Mouse (Mus musculus) intestine, embryonic 16.5 days (tissue): ENCODE data around the gene Myo9a. TPM values are rescaled to one million over a fixed set of nuclear protein-coding genes. Genes with fewer than 3 reads are reported as not detected.

ENCODE experiments used
- ATAC-seq: fragments of 200-750 bp; cut with Nextera tagmentation; 2 replicates; pipeline ENCODE4 v1.8.0; 2017; ENCODE audit warnings: moderate TSS enrichment, moderate library complexity
- H3K27ac ChIP-seq: fragments of 300-500 bp; sonication (generic); 2 replicates; pipeline ENCODE4 v1.5.1; 2014; ENCODE audit warnings: mild to moderate bottlenecking, low read length
- H3K27me3 ChIP-seq: fragments of 300-500 bp; sonication (generic); replicated peaks from 2 replicates; pipeline ENCODE4 v1.6.1; 2014; ENCODE audit warnings: low read length, control low read depth, mixed read lengths; ENCODE audit not compliant: control insufficient read depth, insufficient read depth
- H3K36me3 ChIP-seq: fragments of 300-500 bp; sonication (generic); 2 replicates; pipeline ENCODE4 v1.6.1; 2014; ENCODE audit warnings: low read length, control low read depth; ENCODE audit not compliant: control insufficient read depth, insufficient read depth
- H3K4me1 ChIP-seq: fragments of 300-500 bp; sonication (generic); 2 replicates; pipeline ENCODE4 v1.6.1; 2014; ENCODE audit warnings: low read length, control low read depth, mixed read lengths; ENCODE audit not compliant: control insufficient read depth, insufficient read depth
- H3K4me2 ChIP-seq: fragments of 300-500 bp; sonication (generic); 2 replicates; pipeline ENCODE4 v1.6.1; 2014; ENCODE audit warnings: low read depth, low read length, control low read depth
- H3K4me3 ChIP-seq: fragments of 300-500 bp; sonication (generic); 2 replicates; pipeline ENCODE4 v1.5.1; 2014; ENCODE audit warnings: mild to moderate bottlenecking, low read length
- H3K9ac ChIP-seq: fragments of 300-500 bp; sonication (generic); 2 replicates; pipeline ENCODE4 v1.6.1; 2014; ENCODE audit warnings: low read depth, low read length
- H3K9me3 ChIP-seq: fragments of 300-500 bp; sonication (generic); 2 replicates; pipeline ENCODE4 v1.6.1; 2016; ENCODE audit warnings: low read length, control low read depth; ENCODE audit not compliant: control insufficient read depth
- WGBS: fragments of 180-500 bp; shearing (Covaris S2); extraction: QIAGEN DNeasy Blood & Tissue Kit; methylation state at CpG from one replicate; pipeline ENCODE4 v1.1.7; 2014; 5-methylcytosine and 5-hydroxymethylcytosine counted together
- polyA plus RNA-seq: library from polyadenylated mRNA; unstranded; fragments of >200 nt; fragmentation: Nextera tagmentation; extraction: Ambion mirVana; gene quantifications from 2 replicates; pipeline ENCODE4 v1.2.1, GENCODE M21; 2015

Gene Myo9a
- polyA plus RNA-seq, 1 experiment from 2014 or later, result 10.2 TPM

DNA sequence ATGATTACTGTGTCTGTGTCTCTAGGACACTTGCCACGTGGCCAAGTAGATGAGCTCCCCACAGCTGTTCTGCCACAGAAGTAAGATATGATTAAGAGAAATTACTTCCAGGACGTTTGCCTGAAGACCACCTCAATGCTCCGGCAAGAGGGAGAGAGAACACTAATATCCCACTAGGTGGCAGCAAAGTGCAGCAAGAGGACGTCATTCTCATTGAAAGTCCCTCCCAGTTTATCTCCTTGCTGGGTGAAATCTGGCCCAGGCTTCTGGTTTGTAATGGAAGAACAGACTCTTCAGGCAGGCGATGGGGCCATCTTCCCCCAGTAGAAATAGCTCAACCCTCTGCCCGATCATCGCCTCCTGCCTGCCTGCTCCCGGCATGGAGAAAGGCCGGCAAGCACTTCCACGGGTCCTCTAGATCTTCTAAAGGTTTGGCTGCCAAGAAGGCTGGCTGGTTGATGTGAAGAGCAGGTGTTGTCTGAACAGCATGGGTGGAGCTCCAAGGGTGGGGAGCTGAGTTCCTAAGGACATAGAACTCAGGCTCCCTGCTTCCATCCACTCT lies 27.5 kb upstream of the Myo9a start:
- Histone ChIP-seq H3K36me3 (no peaks in the 10 kb centered on the region), H3K4me1 (peaks cover 7% of the 10 kb centered on the region), H3K9ac (peak overlapping the region; percentile 27; the same call in 1 of the 2 replicates), H3K4me3 (no peak overlapping the region; the same call in 1 of the 2 replicates), H3K27me3 (no peaks in the 10 kb centered on the region), H3K4me2 (peak overlapping the region; percentile 39), H3K9me3 (no peaks in the 10 kb centered on the region), H3K27ac (no peak overlapping the region)
- WGBS, result 18% methylated on average over 10 of the region's 10 CpGs
- ATAC-seq, result peak; percentile 59; the same call in 1 of the 2 replicates

DNA sequence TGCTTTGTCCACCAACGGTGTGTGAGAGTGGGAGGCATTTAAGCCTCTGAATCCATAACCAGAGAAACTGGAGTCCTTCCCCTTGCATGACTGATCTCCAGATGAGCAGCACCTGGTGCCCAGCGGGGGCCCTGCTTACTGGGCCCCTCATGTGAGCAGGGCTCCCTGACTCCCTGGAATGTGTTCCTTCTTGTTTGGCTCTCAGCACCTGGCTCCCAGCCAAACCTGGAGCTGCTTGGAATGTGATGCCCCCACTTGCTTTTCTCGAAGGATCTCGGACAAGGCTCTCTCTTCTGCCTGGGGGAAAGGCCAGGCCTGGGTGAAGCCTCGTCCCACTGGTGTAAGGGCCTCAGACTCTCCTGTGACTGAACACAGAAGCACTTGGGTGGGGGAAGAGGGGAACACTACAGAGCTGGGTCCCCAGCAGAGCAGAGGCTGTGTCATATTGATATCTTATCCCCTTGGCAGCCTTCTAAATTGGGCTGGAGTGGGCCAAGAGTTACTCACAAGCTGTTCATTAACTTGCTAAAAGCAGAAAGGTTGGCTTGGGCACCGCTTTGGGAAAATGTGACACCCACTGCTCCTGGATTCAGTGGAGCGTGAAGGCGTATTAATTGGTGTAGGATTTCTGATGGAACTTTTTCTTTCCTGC lies 26.8 kb upstream of the Myo9a start:
- no peaks in the 10 kb centered on the region for H3K9me3 ChIP-seq
- H3K27ac ChIP-seq, result no peak overlapping the region
- peaks cover 7% of the 10 kb centered on the region for H3K4me1 ChIP-seq
- no peak overlapping the region for H3K4me3 ChIP-seq
- WGBS, result 53% methylated on average over 8 of the region's 8 CpGs
- no peaks in the 10 kb centered on the region for H3K27me3 ChIP-seq
- H3K9ac ChIP-seq, result no peak overlapping the region
- no peaks in the 10 kb centered on the region for H3K36me3 ChIP-seq
- peak overlapping the region; percentile 39; the same call in 1 of the 2 replicates for H3K4me2 ChIP-seq
- peak; percentile 33; the same call in 1 of the 2 replicates for ATAC-seq

DNA sequence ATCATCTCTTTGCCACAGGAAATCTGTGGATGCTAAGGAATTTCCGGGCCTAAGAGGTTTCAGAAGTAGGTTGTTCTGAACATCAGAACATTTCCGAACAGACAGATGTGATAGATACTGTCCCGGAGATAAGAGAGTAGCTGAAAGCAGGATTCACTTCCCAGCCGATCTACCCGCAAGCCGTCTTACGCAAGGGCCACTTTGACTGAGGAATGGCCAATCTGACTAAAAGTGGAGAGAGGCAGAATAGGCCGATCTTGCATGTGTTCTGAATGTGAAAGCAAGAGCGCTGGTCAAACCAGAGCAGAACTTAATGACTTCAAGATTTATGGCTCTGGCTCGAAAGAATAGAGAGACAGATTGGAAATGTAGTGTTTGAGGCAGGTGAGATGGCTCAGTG lies 25.2 kb upstream of the Myo9a start:
- no peaks in the 10 kb centered on the region for H3K27me3 ChIP-seq
- WGBS, result 59% methylated on average over 10 of the region's 10 CpGs
- H3K4me2 ChIP-seq, result no peak overlapping the region
- H3K27ac ChIP-seq, result no peak overlapping the region
- H3K36me3 ChIP-seq, result no peaks in the 10 kb centered on the region
- no peak overlapping the region for H3K9ac ChIP-seq
- no peak for ATAC-seq
- H3K4me3 ChIP-seq, result no peak overlapping the region
- peaks cover 7% of the 10 kb centered on the region for H3K4me1 ChIP-seq
- H3K9me3 ChIP-seq, result no peaks in the 10 kb centered on the region

DNA sequence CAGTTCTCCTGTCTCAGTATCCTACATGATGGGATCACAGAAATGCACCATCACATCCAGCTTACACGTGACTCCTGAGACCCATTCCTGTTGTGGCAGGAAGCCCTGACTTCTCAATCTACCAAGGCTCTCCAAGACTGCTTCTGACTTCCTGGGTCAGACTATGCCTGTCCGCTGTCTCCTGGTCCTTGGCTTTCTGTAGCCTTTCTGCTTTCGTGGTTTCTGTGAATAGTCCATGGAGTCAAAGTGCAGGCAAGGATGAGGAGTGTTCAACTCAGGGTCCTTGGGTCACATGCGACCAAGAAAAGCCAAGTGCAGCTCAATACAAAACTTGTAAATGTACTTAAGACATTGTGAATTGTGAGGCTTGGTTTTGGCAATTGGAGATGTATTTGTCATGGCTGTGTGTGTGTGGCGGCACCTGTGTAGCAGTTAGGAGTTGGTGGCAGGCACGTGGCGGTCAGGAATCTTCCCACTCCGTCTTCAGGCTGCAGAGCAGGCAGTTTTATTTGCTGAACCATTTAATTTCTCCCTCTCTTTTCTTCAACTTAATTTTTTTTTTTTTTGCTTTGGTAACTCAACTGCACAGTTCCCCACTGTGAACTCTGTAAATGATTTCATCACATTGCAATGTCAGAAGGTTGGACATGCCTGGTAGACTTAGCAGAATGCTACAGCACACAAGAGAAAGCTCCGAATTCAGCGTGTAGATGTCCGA lies 23.0 kb upstream of the Myo9a start:
- Histone ChIP-seq H3K27me3 (no peaks in the 10 kb centered on the region), H3K4me3 (no peak overlapping the region), H3K36me3 (no peaks in the 10 kb centered on the region), H3K4me2 (no peak overlapping the region), H3K4me1 (peaks cover 7% of the 10 kb centered on the region), H3K27ac (no peak overlapping the region), H3K9ac (no peak overlapping the region), H3K9me3 (no peaks in the 10 kb centered on the region)
- WGBS, result 83% methylated on average over 11 of the region's 11 CpGs
- ATAC-seq, result no peak

DNA sequence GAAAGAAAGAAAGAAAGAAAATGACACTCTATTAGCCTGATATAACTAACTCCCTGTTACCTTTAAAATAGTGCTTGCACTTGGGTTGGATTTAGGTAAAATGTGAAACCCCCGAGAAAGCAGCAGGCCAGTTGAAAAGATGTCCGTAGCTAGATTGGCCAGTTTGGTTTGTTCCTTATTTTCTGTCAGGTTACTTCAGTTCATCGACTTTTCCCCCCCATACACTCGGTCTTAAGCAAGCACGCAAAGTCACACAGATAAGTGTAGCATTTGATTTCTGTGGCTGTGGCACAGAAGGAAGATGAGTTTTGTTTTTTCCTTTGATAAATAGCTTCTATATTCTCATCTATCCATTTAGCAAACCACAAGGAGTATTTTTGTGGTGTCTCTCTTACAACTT lies 19.6 kb upstream of the Myo9a start:
- no peaks in the 10 kb centered on the region for H3K27me3 ChIP-seq
- no peak overlapping the region for H3K4me2 ChIP-seq
- H3K9me3 ChIP-seq, result no peaks in the 10 kb centered on the region
- 94% methylated on average over 5 of the region's 5 CpGs for WGBS
- no peak overlapping the region for H3K9ac ChIP-seq
- no peak overlapping the region for H3K27ac ChIP-seq
- no peaks in the 10 kb centered on the region for H3K36me3 ChIP-seq
- ATAC-seq, result no peak
- H3K4me1 ChIP-seq, result no peaks in the 10 kb centered on the region
- no peak overlapping the region for H3K4me3 ChIP-seq

DNA sequence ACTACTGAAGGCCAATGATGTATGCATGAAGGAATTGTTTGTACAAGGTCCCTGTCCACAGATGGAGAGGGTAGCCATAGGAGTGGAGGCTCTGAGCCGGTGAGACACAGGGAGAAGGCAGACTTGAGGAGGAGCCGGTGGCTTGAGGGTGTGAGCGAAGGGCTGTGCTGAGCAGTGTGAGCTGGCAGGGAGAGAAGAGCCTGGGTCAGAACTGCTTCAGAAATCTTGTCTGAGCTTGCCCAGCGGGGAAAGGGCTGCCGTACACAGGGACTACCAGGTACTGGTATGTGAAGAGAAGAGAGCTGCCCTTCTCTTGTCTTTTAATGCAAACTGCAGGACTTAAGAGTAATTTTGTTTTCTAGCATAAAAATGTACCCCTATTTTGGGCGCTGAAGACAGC lies 17.6 kb upstream of the Myo9a start:
- H3K4me1 ChIP-seq, result no peaks in the 10 kb centered on the region
- no peak overlapping the region for H3K27ac ChIP-seq
- no peak for ATAC-seq
- no peaks in the 10 kb centered on the region for H3K36me3 ChIP-seq
- 66% methylated on average over 6 of the region's 6 CpGs for WGBS
- H3K4me3 ChIP-seq, result no peak overlapping the region
- H3K27me3 ChIP-seq, result no peaks in the 10 kb centered on the region
- H3K4me2 ChIP-seq, result no peak overlapping the region
- no peaks in the 10 kb centered on the region for H3K9me3 ChIP-seq
- no peak overlapping the region for H3K9ac ChIP-seq

DNA sequence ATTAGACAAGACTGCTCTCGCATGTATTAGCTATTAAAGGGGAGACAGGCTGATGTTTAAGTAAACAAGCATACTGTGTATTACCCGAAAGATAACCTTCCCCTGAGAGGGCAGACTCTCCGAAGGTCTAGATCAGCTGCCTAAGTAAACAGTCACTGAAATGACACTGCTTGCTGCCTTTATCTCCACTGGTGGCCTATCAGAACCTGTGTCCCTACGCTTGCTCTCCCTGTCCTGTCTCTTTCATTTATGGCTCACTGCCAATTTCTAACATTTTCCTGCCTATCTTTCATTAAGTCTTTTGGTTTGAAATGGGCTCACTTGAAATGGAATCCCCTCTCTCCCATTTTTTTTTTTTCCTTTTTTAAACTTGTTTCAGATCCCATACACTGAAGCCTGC lies 15.3 kb upstream of the Myo9a start:
- 33% methylated on average over 4 of the region's 4 CpGs for WGBS
- Histone ChIP-seq H3K27ac (no peak overlapping the region), H3K9me3 (no peaks in the 10 kb centered on the region), H3K4me3 (no peak overlapping the region), H3K4me1 (no peaks in the 10 kb centered on the region), H3K4me2 (no peak overlapping the region), H3K9ac (no peak overlapping the region), H3K27me3 (no peaks in the 10 kb centered on the region), H3K36me3 (no peaks in the 10 kb centered on the region)
- ATAC-seq, result peak; percentile 53; the same call in 1 of the 2 replicates

DNA sequence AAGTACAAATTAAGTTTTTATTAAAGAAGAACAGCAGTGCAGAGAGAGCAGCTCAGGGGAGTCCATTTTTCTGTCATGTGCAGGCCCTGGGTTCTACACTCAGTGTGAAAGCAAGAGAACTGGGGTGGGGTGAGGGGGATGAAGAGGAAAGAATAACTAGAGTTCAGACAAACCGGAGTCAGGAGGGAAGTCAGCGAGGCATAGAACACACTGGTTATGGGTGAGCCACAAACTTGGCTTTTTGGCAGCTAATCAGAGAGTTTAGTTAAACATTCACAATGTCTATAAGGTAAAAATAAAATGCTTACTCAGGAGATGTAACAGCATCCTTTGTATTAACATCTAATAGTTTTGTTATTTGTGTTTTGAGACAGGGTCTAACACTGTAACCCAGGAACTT lies 10.1 kb upstream of the Myo9a start:
- Histone ChIP-seq H3K4me3 (no peak overlapping the region), H3K4me1 (no peaks in the 10 kb centered on the region), H3K27ac (no peak overlapping the region), H3K9ac (no peak overlapping the region), H3K4me2 (no peak overlapping the region), H3K27me3 (no peaks in the 10 kb centered on the region), H3K36me3 (no peaks in the 10 kb centered on the region), H3K9me3 (no peaks in the 10 kb centered on the region)
- 77% methylated on average over 2 of the region's 2 CpGs for WGBS
- no peak for ATAC-seq

DNA sequence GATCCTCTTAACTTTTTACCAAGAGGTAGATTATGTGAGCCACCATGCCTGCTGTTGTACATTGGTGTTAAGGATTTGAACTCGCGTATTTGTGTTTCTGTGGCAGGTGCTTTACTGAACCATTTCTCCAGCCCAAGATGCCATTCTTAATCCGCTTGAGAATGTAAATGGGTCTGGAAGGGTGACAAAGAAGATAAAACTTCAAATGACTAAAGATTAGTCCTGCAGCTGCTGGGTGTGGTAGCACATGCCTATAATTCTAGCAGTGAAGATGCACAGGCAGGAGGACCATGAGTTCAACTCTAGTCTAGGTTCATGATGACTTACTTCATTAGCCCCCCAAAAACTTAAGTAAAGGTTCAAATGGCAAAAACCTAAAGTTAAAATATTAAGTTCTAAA lies 6.8 kb upstream of the Myo9a start:
- Histone ChIP-seq H3K4me1 (0 out of 2 replicates have a peak, but pooled peaks cover under 1% of the 10 kb centered on the region), H3K4me2 (no peak overlapping the region), H3K27ac (no peak overlapping the region), H3K27me3 (no peaks in the 10 kb centered on the region), H3K9me3 (no peaks in the 10 kb centered on the region), H3K4me3 (no peak overlapping the region), H3K9ac (no peak overlapping the region), H3K36me3 (no peaks in the 10 kb centered on the region)
- 95% methylated on average over 3 of the region's 3 CpGs for WGBS
- no peak for ATAC-seq
